Mouse (Mus musculus) stomach, embryonic 14.5 days (tissue): ENCODE results near the gene Lsm11. TPM values are rescaled to one million over a fixed set of nuclear protein-coding genes. Genes with fewer than 3 reads are reported as not detected.

Experiments
- ATAC-seq: fragments of 200-750 bp; cut with Nextera tagmentation; 2 replicates; pipeline ENCODE4 v1.8.0; 2017; ENCODE audit warnings: low read depth, moderate TSS enrichment; ENCODE audit not compliant: insufficient number of reproducible peaks, insufficient read depth, low FRiP score
- H3K27ac ChIP-seq: fragments of 300-500 bp; sonication (generic); 2 replicates; pipeline ENCODE4 v1.5.1; 2014; ENCODE audit warnings: mild to moderate bottlenecking, low read length, moderate library complexity, mixed read lengths
- H3K27me3 ChIP-seq: fragments of 300-500 bp; sonication (generic); 2 replicates; pipeline ENCODE4 v1.6.1; 2014; ENCODE audit warnings: low read length, control low read depth, mixed read lengths; ENCODE audit not compliant: control insufficient read depth, insufficient read depth
- H3K36me3 ChIP-seq: fragments of 300-500 bp; sonication (generic); 2 replicates; pipeline ENCODE4 v1.6.1; 2014; ENCODE audit warnings: mild to moderate bottlenecking, control low read depth, low read length, moderate library complexity, mixed read lengths; ENCODE audit not compliant: control insufficient read depth, insufficient read depth
- H3K4me1 ChIP-seq: fragments of 300-500 bp; sonication (generic); 2 replicates; pipeline ENCODE4 v1.6.1; 2014; ENCODE audit warnings: low read length, control low read depth, mixed read lengths; ENCODE audit not compliant: control insufficient read depth, insufficient read depth
- H3K4me2 ChIP-seq: fragments of 300-500 bp; sonication (generic); replicated peaks from 2 replicates; pipeline ENCODE4 v1.6.1; 2014; ENCODE audit warnings: low read depth, low read length, control low read depth
- H3K4me3 ChIP-seq: fragments of 300-500 bp; sonication (generic); 2 replicates; pipeline ENCODE4 v1.5.1; 2014; ENCODE audit warnings: low read depth, low read length, control low read depth
- H3K9ac ChIP-seq: fragments of 300-500 bp; sonication (generic); replicated peaks from 2 replicates; pipeline ENCODE4 v1.6.1; 2014; ENCODE audit warnings: low read depth, mild to moderate bottlenecking, control low read depth, low read length, moderate library complexity, mixed read lengths
- H3K9me3 ChIP-seq: fragments of 300-500 bp; sonication (generic); 2 replicates; pipeline ENCODE4 v1.6.1; 2016; ENCODE audit warnings: low read depth, low read length, control low read depth; ENCODE audit not compliant: control insufficient read depth
- WGBS: fragments of 180-500 bp; shearing (Covaris S2); extraction: QIAGEN DNeasy Blood & Tissue Kit; methylation state at CpG from one replicate; pipeline ENCODE4 v1.1.7; 2014; 5-methylcytosine and 5-hydroxymethylcytosine counted together
- polyA plus RNA-seq: library from polyadenylated mRNA; unstranded; fragments of >200 nt; fragmentation: Nextera tagmentation; extraction: Ambion mirVana; gene quantifications from 2 replicates; pipeline ENCODE4 v1.2.1, GENCODE M21; 2014

The Lsm11 gene
- polyA plus RNA-seq, 1 experiment from 2014 or later, result 9.2 TPM

GRCm38 (mm10) chr11:45906109-45906786 lies 38.5 kb downstream of the Lsm11 start:
- no peak for ATAC-seq
- Histone ChIP-seq H3K27me3 (no peaks in the 10 kb centered on the region), H3K4me3 (no peak overlapping the region), H3K9ac (no peak overlapping the region), H3K36me3 (peaks cover 43% of the 10 kb centered on the region), H3K9me3 (no peaks in the 10 kb centered on the region), H3K4me2 (no peak overlapping the region), H3K27ac (no peak overlapping the region), H3K4me1 (no peaks in the 10 kb centered on the region)
- 84% methylated on average over 8 of the region's 8 CpGs for WGBS

- Histone ChIP-seq H3K36me3 (peaks cover 24% of the 10 kb centered on the region), H3K9ac (no peak overlapping the region), H3K4me3 (no peak overlapping the region), H3K27ac (no peak overlapping the region), H3K9me3 (no peaks in the 10 kb centered on the region), H3K27me3 (no peaks in the 10 kb centered on the region), H3K4me2 (no peak overlapping the region), H3K4me1 (no peaks in the 10 kb centered on the region)
- WGBS, result 70% methylated on average over 11 of the region's 11 CpGs
- no peak for ATAC-seq
Observed at GRCm38 (mm10) chr11:45900233-45901015, 44.3 kb downstream of the Lsm11 start.

GRCm38 (mm10) chr11:45897392-45897791 lies 47.3 kb downstream of the Lsm11 start:
- H3K9ac ChIP-seq, result no peak overlapping the region
- H3K4me1 ChIP-seq, result no peaks in the 10 kb centered on the region
- no peak overlapping the region for H3K4me2 ChIP-seq
- H3K9me3 ChIP-seq, result no peaks in the 10 kb centered on the region
- no peak for ATAC-seq
- H3K4me3 ChIP-seq, result no peak overlapping the region
- 80% methylated on average over 2 of the region's 2 CpGs for WGBS
- H3K36me3 ChIP-seq, result peaks cover 39% of the 10 kb centered on the region
- no peaks in the 10 kb centered on the region for H3K27me3 ChIP-seq
- H3K27ac ChIP-seq, result no peak overlapping the region

DNA sequence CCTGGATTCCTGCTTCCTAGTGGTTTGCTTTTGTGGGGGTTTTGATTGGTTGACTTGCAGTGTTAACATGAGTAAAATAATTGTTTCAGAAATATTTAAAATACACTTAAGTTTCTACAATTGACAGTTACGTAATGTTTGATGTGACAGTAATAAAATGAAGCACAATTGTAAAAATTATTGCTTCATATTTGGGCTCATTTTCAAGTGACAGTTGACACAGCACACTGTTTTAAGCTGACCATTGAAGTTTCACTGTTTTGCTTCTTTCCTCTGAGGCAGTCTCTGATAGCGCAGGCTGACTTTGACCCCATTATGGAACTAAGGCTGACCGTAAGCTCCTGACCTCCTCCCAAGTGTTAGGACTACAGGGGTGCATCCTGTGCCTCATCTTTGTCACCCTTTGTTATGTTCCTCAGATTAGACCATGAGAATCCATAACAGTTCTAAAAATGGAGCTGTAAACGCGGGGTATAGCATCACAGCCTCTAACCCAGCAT lies 51.8 kb downstream of the Lsm11 start:
- Histone ChIP-seq H3K4me3 (no peak overlapping the region), H3K4me1 (no peaks in the 10 kb centered on the region), H3K27me3 (no peaks in the 10 kb centered on the region), H3K9me3 (no peaks in the 10 kb centered on the region), H3K4me2 (no peak overlapping the region), H3K9ac (no peak overlapping the region), H3K27ac (no peak overlapping the region), H3K36me3 (peaks cover 72% of the 10 kb centered on the region)
- no peak for ATAC-seq
- 93% methylated on average over 5 of the region's 5 CpGs for WGBS

DNA sequence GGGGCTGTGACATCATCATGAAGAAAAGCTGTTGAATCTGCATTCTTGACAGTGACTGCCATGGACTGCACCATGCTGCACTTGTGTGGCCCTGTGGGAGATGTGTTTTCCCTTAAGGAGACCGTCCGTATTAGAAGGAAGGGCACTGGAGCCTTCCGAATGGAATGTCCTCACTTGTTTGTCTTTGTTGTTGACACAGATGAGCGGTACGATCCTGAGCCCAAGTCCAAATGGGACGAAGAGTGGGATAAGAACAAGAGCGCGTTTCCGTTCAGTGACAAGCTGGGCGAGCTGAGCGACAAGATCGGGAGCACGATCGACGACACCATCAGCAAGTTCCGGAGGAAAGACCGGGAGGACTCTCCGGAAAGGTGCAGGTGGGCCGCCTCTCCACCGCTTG lies 54.3 kb downstream of the Lsm11 start:
- Histone ChIP-seq H3K36me3 (peaks cover 69% of the 10 kb centered on the region), H3K27me3 (no peaks in the 10 kb centered on the region), H3K9me3 (no peaks in the 10 kb centered on the region), H3K4me1 (no peaks in the 10 kb centered on the region), H3K27ac (no peak overlapping the region), H3K4me3 (no peak overlapping the region), H3K9ac (no peak overlapping the region), H3K4me2 (no peak overlapping the region)
- WGBS, result 85% methylated on average over 20 of the region's 20 CpGs
- ATAC-seq, result no peak

GRCm38 (mm10) chr11:45889981-45890380 lies 54.8 kb downstream of the Lsm11 start:
- Histone ChIP-seq H3K27ac (no peak overlapping the region), H3K36me3 (peaks cover 69% of the 10 kb centered on the region), H3K27me3 (no peaks in the 10 kb centered on the region), H3K9me3 (no peaks in the 10 kb centered on the region), H3K4me2 (no peak overlapping the region), H3K9ac (no peak overlapping the region), H3K4me3 (no peak overlapping the region), H3K4me1 (no peaks in the 10 kb centered on the region)
- no peak for ATAC-seq
- 82% methylated on average over 3 of the region's 3 CpGs for WGBS

DNA sequence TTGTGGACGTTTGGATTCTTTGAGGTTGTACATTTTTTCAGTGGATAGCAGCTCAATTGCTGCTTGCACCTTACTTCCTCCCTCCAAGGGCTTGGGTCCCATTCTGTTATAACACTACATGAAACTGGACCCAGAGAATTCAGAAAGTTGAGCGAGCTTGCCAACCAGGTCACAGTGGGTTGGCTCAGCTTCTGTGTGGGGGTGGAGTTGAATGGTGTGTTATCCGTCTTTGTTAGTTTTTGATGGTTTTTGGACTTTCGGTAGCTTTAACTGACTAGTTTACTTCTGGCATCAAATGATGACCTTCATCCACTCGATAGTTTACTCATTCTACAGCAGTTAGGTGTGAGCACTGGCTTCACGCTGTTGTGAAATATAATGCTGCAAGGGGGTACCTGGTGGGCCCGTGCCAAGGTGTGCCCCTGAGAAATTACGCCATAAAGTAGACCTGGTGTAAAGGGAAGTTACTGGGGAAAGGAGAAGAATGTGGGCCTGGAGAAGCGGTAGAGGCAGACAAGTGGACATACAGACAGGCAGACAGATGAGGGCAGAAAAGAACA lies 56.2 kb downstream of the Lsm11 start:
- no peak for ATAC-seq

GRCm38 (mm10) chr11:45886596-45886995 lies 58.1 kb downstream of the Lsm11 start:
- Histone ChIP-seq H3K4me1 (peaks cover 11% of the 10 kb centered on the region; the same call in 1 of the 2 replicates), H3K4me3 (no peak overlapping the region), H3K36me3 (peaks cover 46% of the 10 kb centered on the region), H3K27ac (no peak overlapping the region), H3K9me3 (no peaks in the 10 kb centered on the region), H3K4me2 (no peak overlapping the region), H3K27me3 (no peaks in the 10 kb centered on the region), H3K9ac (no peak overlapping the region)
- 94% methylated on average over 5 of the region's 5 CpGs for WGBS
- ATAC-seq, result no peak

More for the DNA sequence above, 56.2 kb downstream of the Lsm11 start:
- H3K36me3 ChIP-seq, result peaks cover 58% of the 10 kb centered on the region
- no peaks in the 10 kb centered on the region for H3K9me3 ChIP-seq
- 89% methylated on average over 9 of the region's 9 CpGs for WGBS
- no peak overlapping the region for H3K9ac ChIP-seq
- H3K27ac ChIP-seq, result no peak overlapping the region
- no peak overlapping the region for H3K4me2 ChIP-seq
- H3K27me3 ChIP-seq, result no peaks in the 10 kb centered on the region
- no peak overlapping the region for H3K4me3 ChIP-seq
- peaks cover 1% of the 10 kb centered on the region; the same call in 1 of the 2 replicates for H3K4me1 ChIP-seq
